Mouse (Mus musculus) kidney, adult 9 months (tissue): ENCODE measurements at regions not wholly inside any gene's neighbourhood (a gene's known extent, or its start where the extent isn't known, plus 50 kb on each side); places are given as distances from the start of the nearest gene placed in this dataset.

Experiments
- DNase-seq: peaks from one replicate; pipeline ENCODE4 v3.0.0; 2022

DNA sequence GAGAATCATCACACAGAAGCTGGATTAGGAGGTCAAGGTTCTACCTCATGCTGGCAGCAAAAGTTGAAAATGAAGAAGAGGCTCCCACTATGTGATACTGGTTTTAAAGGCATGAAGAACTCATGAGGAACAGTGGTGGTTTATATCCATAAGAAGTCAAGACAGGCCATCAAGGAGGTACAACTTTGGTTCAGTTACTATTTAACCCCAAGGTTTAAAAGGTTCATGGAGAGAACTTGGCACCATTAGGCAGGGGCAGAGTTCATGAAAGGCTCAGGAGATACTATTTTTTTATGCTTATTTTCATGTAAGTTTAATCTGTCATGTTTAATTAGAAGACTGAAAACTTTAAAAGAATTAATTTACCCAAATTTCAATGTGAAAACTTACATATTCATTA is 121.2 kb downstream of the Gm11487 start:
- DNase-seq, result peak; percentile 52
